In the genomic region with DNA sequence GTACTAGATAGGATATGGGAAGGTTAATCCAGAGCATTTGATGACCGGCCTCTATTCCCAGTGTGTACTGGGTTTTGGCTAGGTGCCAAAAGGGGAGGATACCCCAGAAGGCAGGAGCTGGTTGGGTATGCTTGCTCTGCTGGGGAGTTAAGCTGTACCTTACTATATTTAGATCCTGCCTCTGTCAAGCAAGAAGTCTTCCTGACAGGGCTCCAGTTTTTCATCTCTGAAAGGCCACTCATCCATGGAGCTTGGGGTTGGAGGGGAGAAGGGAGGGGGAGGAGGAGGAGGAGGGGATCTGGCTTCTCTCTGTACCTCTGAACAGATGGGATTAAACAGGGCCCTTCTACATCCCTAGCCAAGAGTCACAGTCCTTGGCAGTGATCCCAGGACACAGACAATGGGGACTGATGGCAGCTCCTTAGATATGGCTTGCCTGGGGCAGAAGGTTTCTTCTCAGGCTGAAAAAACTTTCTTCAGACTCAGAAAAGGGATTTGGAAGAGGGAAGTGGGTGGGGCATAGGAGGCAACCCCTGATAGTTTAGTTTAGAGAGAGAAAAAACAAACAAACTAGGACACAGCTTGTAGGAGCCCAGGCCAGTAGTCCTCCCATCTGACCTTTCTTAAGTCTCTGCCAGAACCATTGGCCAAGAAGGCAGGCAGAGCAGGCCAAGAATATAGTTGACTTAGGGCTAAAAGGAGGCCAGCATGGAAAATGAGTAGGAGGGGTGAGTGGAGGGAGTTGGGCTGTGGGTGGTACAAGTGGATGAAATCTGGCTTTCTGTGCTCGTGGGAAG, we compare ENCODE assay signal across 8 mouse cellular contexts.
A peak's percentile ranks its signal among the peaks of the same experiment; 100 is the strongest.
DNase-seq lines count a peak whose midpoint lies in the region; ATAC-seq lines count a peak whose summit lies in the region.

No protein-coding gene starts in this region.

- H3K36me3 ChIP-seq in hindbrain, embryonic 12.5 days, result no peaks in the 10 kb centered on the region
- H3K36me3 ChIP-seq in stomach, embryonic 16.5 days (ENCODE audit: control insufficient read depth, insufficient read depth, low read length), result no peaks in the 10 kb centered on the region

- no peaks in the 10 kb centered on the region for H3K9me3 ChIP-seq in hindbrain, embryonic 12.5 days (replicated peaks)
- H3K9me3 ChIP-seq in stomach, embryonic 16.5 days (replicated peaks; ENCODE audit: control insufficient read depth, low read length), result no peaks in the 10 kb centered on the region

- H3K27ac ChIP-seq in hindbrain, embryonic 12.5 days, result no peak overlapping the region
- H3K27ac ChIP-seq in stomach, embryonic 16.5 days (ENCODE audit: low read length), result peak overlapping the region; percentile 26

- H3K4me3 ChIP-seq in hindbrain, embryonic 12.5 days, result no peak overlapping the region
- H3K4me3 ChIP-seq in stomach, embryonic 16.5 days (replicated peaks; ENCODE audit: low read length), result no peak overlapping the region

- 0 out of 2 replicates have a peak, but pooled peaks cover 2% of the 10 kb centered on the region for H3K4me1 ChIP-seq in hindbrain, embryonic 12.5 days
- H3K4me1 ChIP-seq in stomach, embryonic 16.5 days (ENCODE audit: control insufficient read depth, insufficient read depth, low read length), result 0 out of 2 replicates have a peak, but pooled peaks cover 2% of the 10 kb centered on the region

- no peaks in the 10 kb centered on the region for H3K27me3 ChIP-seq in hindbrain, embryonic 12.5 days
- H3K27me3 ChIP-seq in stomach, embryonic 16.5 days (ENCODE audit: control insufficient read depth, insufficient read depth, low read length), result no peaks in the 10 kb centered on the region

- peak; percentile 29 for DNase-seq in urinary bladder, postnatal 14 days (ENCODE audit: low spot score)
- DNase-seq in urinary bladder, postnatal 25 days (ENCODE audit: low spot score), result no peak
- DNase-seq in frontal cortex, postnatal 36 days (ENCODE audit: low spot score in 2 of 2), result peak; percentile 38 to 68
- DNase-seq in layer of hippocampus, adult 8-10 months (ENCODE audit: low spot score in 2 of 2), result peak; percentile 72 to 76
- peak; percentile 51 for DNase-seq in lung, postnatal 14 days
- no peak for DNase-seq in embryo, embryonic 9.5 days (ENCODE audit: extremely low spot score)

- H3K9ac ChIP-seq in hindbrain, embryonic 12.5 days, result no peak overlapping the region
- H3K9ac ChIP-seq in stomach, embryonic 16.5 days (ENCODE audit: low read length), result no peak overlapping the region

- peak; percentile 92 for ATAC-seq in hindbrain, embryonic 12.5 days (ENCODE audit: low FRiP score)
- peak; percentile 89 for ATAC-seq in stomach, embryonic 16.5 days (ENCODE audit: insufficient read depth, low FRiP score)

- no peak overlapping the region for H3K4me2 ChIP-seq in hindbrain, embryonic 12.5 days (replicated peaks)
- H3K4me2 ChIP-seq in stomach, embryonic 16.5 days (ENCODE audit: low read depth, low read length), result no peak overlapping the region

- WGBS in hindbrain, embryonic 12.5 days, result 58% methylated on average over 2 of the region's 2 CpGs
- WGBS in stomach, embryonic 16.5 days, result 37% methylated on average over 2 of the region's 2 CpGs

Comparison
In these comparisons a context has a peak if more than half of its experiments do, and no peak if none do; other contexts are left out.
1. DNase-seq: peak in urinary bladder, postnatal 14 days (single experiment), frontal cortex, postnatal 36 days (2 of 2), layer of hippocampus, adult 8-10 months (2 of 2) and lung, postnatal 14 days (single experiment); none in urinary bladder, postnatal 25 days (single experiment) and embryo, embryonic 9.5 days (single experiment).